Mouse (Mus musculus): ENCODE data around the gene Ngrn. TPM values are rescaled to one million over a fixed set of nuclear protein-coding genes. Genes with fewer than 3 reads are reported as not detected.

The Ngrn gene
- total and polyA plus RNA-seq, 2 experiments = 16.8 to 29.7 TPM

DNA sequence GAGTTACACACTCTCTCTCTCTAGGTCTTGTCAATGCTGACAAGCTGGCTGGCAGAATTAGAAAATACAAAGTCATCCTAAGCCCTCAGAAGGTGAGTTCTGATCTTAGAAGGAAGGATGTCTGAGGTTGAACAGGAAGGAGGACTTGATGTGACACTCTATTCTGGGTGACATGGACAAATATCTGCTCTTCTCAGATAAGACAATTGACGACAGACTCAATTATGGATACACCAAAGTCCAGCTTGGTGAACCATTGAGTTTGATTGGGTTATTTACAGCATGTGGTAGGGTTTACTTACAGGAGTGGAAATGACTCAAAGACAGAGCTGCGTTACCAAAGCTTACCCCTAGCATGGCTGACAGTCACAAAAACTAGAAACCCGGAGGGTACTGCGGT is 15.4 kb downstream of the Ngrn start:
- no peak overlapping the region for H3K9ac ChIP-seq (ENCODE audit: low read depth, low read length)
- DNase-seq (ENCODE audit: extremely low read depth, low read depth, low spot score) = no peak
- no peak overlapping the region for H3K4me3 ChIP-seq (ENCODE audit: insufficient read depth, low read depth, low read length)
- H3K27me3 ChIP-seq (ENCODE audit: control insufficient read depth, insufficient read depth, low read length) = no peaks in the 10 kb centered on the region
- no peak overlapping the region for H3K27ac ChIP-seq (replicated peaks; ENCODE audit: insufficient read depth, low read depth, low read length)
- H3K4me1 ChIP-seq (ENCODE audit: control insufficient read depth, insufficient read depth, low read length) = no peaks in the 10 kb centered on the region
- no peak for TF ChIP-seq POLR2A (IDR thresholded peaks at IDR 0.05; ENCODE audit: extremely low read depth, insufficient read depth, low read length)
- TF ChIP-seq CTCF (IDR thresholded peaks at IDR 0.05; ENCODE audit: low read depth, low read length) = no peak
- 93% methylated on average over 4 of the region's 4 CpGs for WGBS
- no peaks in the 10 kb centered on the region for H3K79me2 ChIP-seq (ENCODE audit: control insufficient read depth, insufficient read depth, low read length)
- peaks cover 37% of the 10 kb centered on the region for H3K36me3 ChIP-seq (ENCODE audit: control insufficient read depth, insufficient read depth, low read length)

GRCm38 (mm10) chr7:80280032-80280431 is 19.0 kb downstream of the Ngrn start:
- TF ChIP-seq POLR2A (IDR thresholded peaks at IDR 0.05; ENCODE audit: extremely low read depth, insufficient read depth, low read length) (no peak), CTCF (IDR thresholded peaks at IDR 0.05; ENCODE audit: low read depth, low read length) (no peak)
- WGBS = 92% methylated on average over 10 of the region's 10 CpGs
- no peaks in the 10 kb centered on the region for H3K79me2 ChIP-seq (ENCODE audit: control insufficient read depth, insufficient read depth, low read length)
- H3K27me3 ChIP-seq (ENCODE audit: control insufficient read depth, insufficient read depth, low read length) = no peaks in the 10 kb centered on the region
- DNase-seq (ENCODE audit: extremely low read depth, low read depth, low spot score) = no peak
- no peaks in the 10 kb centered on the region for H3K4me1 ChIP-seq (ENCODE audit: control insufficient read depth, insufficient read depth, low read length)
- no peak overlapping the region for H3K4me3 ChIP-seq (ENCODE audit: insufficient read depth, low read depth, low read length)
- H3K36me3 ChIP-seq (ENCODE audit: control insufficient read depth, insufficient read depth, low read length) = peaks cover 55% of the 10 kb centered on the region
- H3K9ac ChIP-seq (ENCODE audit: low read depth, low read length) = no peak overlapping the region
- no peak overlapping the region for H3K27ac ChIP-seq (replicated peaks; ENCODE audit: insufficient read depth, low read depth, low read length)

DNA sequence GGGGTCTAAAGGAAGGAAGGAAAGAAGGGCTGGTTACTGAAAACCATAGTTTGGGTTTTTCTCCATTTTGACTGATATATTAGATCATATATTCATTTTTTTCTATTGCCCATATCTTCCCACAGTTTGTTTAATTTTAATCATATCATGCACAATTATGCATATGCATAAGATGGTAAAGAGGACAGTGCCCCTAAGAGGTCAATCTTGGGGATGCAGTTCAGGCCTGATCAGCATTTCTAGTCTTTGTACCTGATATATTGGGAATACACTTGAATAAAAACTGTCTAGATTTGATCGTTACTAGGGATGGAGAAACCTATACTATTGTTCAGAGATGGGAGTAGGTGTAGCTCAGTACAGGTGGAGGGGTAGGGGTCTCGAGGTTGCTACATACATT is 20.0 kb downstream of the Ngrn start:
- H3K36me3 ChIP-seq (ENCODE audit: control insufficient read depth, insufficient read depth, low read length) = peaks cover 57% of the 10 kb centered on the region

DNA sequence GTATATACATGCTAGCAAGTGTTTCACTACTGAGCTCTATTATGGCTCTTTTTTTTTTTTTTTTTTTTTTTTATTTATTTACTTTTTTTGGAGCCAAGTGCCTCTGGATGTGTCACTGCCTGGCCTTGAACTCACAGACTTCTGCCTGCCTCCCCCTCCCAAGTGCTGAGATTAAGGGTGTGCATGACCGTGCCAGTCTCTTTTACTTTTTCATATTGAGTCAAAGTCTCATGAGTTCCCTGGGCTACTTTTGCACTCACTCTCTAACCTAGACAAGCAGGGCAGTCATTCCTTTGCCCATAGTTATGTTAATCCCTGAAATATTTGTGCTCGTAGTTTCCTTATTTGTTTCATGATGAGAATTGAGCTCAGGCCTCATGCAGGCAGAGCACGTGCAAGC is 20.6 kb downstream of the Ngrn start:
- no peak for TF ChIP-seq POLR2A (IDR thresholded peaks at IDR 0.05; ENCODE audit: extremely low read depth, insufficient read depth, low read length)
- TF ChIP-seq CTCF (IDR thresholded peaks at IDR 0.05; ENCODE audit: low read depth, low read length) = no peak

More for the DNA sequence above, 20.0 kb downstream of the Ngrn start:
- H3K27ac ChIP-seq (replicated peaks; ENCODE audit: insufficient read depth, low read depth, low read length) = no peak overlapping the region
- no peaks in the 10 kb centered on the region for H3K27me3 ChIP-seq (ENCODE audit: control insufficient read depth, insufficient read depth, low read length)
- no peak for DNase-seq (ENCODE audit: extremely low read depth, low read depth, low spot score)
- H3K4me1 ChIP-seq (ENCODE audit: control insufficient read depth, insufficient read depth, low read length) = no peaks in the 10 kb centered on the region
- TF ChIP-seq CTCF (IDR thresholded peaks at IDR 0.05; ENCODE audit: low read depth, low read length) = no peak
- no peak for TF ChIP-seq POLR2A (IDR thresholded peaks at IDR 0.05; ENCODE audit: extremely low read depth, insufficient read depth, low read length)
- no peak overlapping the region for H3K4me3 ChIP-seq (ENCODE audit: insufficient read depth, low read depth, low read length)
- no peak overlapping the region for H3K9ac ChIP-seq (ENCODE audit: low read depth, low read length)
- WGBS = 81% methylated on average over 2 of the region's 2 CpGs
- H3K79me2 ChIP-seq (ENCODE audit: control insufficient read depth, insufficient read depth, low read length) = no peaks in the 10 kb centered on the region

DNA sequence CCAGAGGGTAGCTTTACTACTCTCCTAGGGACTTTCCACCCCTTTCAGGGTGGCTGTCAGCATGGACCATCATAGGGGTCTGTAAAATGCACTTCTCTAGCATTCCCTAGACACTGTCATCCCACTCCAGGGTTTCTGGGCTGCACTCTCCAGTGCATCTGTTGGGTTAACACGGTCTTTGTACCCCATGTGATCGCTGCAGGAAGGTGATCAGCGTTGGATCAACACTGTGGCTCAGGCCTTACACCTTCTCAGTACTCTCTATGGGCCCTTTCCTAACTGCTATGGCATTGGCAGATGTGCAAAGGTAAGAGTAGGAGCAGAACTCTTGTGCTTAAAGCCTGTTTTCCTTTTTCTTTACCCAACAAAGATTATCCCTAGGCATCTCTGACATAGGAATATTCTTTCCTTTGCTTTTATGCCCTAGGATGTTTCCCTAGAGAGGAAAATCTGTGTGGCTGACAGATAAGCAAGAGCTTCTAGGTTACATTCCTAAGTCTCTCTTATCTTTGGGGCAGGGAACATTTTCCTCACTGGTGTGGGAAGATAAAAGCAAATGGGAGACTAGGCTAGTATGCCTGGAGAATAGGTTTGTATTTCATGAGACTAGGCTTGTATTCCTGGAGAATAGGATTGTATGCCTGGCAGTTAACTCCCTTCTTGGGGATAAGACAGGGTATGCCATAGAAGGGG is 22.4 kb downstream of the Ngrn start:
- Histone ChIP-seq H3K4me1 (ENCODE audit: control insufficient read depth, insufficient read depth, low read length) (no peaks in the 10 kb centered on the region), H3K27ac (replicated peaks; ENCODE audit: insufficient read depth, low read depth, low read length) (no peak overlapping the region), H3K79me2 (ENCODE audit: control insufficient read depth, insufficient read depth, low read length) (no peaks in the 10 kb centered on the region), H3K9ac (ENCODE audit: low read depth, low read length) (no peak overlapping the region), H3K4me3 (ENCODE audit: insufficient read depth, low read depth, low read length) (no peak overlapping the region), H3K27me3 (ENCODE audit: control insufficient read depth, insufficient read depth, low read length) (no peaks in the 10 kb centered on the region), H3K36me3 (ENCODE audit: control insufficient read depth, insufficient read depth, low read length) (peaks cover 51% of the 10 kb centered on the region)
- no peak for DNase-seq (ENCODE audit: extremely low read depth, low read depth, low spot score)
- WGBS = 21% methylated on average over 3 of the region's 3 CpGs
- TF ChIP-seq CTCF (IDR thresholded peaks at IDR 0.05; ENCODE audit: low read depth, low read length) (no peak), POLR2A (IDR thresholded peaks at IDR 0.05; ENCODE audit: extremely low read depth, insufficient read depth, low read length) (no peak)

More for the DNA sequence above, 20.6 kb downstream of the Ngrn start:
- no peak for DNase-seq (ENCODE audit: extremely low read depth, low read depth, low spot score)
- H3K27ac ChIP-seq (replicated peaks; ENCODE audit: insufficient read depth, low read depth, low read length) = no peak overlapping the region
- no peaks in the 10 kb centered on the region for H3K79me2 ChIP-seq (ENCODE audit: control insufficient read depth, insufficient read depth, low read length)
- H3K9ac ChIP-seq (ENCODE audit: low read depth, low read length) = no peak overlapping the region
- H3K27me3 ChIP-seq (ENCODE audit: control insufficient read depth, insufficient read depth, low read length) = no peaks in the 10 kb centered on the region
- peaks cover 54% of the 10 kb centered on the region for H3K36me3 ChIP-seq (ENCODE audit: control insufficient read depth, insufficient read depth, low read length)
- 90% methylated on average over 3 of the region's 3 CpGs for WGBS
- no peak overlapping the region for H3K4me3 ChIP-seq (ENCODE audit: insufficient read depth, low read depth, low read length)
- H3K4me1 ChIP-seq (ENCODE audit: control insufficient read depth, insufficient read depth, low read length) = no peaks in the 10 kb centered on the region

DNA sequence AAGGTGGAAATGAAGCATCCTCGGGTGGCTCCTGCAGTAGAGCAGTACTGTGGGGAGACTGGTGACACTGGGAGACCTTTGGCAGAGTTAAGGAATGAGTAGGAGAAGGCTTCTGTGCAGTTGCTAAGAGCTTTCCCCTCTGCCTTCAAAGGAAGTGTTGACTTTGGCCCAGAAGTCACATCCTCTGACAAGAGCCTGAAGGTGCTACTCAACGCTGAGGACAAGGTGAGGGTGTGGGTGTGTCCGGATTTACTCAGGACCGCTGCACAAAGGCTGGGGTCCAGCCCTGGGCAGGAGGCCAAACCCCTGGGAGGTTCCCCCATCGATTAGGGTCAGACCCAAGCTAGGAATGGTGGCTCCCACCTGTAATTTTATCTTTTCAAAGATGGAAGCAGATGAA is 23.4 kb downstream of the Ngrn start:
- Histone ChIP-seq H3K27me3 (ENCODE audit: control insufficient read depth, insufficient read depth, low read length) (no peaks in the 10 kb centered on the region), H3K79me2 (ENCODE audit: control insufficient read depth, insufficient read depth, low read length) (no peaks in the 10 kb centered on the region), H3K36me3 (ENCODE audit: control insufficient read depth, insufficient read depth, low read length) (peaks cover 42% of the 10 kb centered on the region), H3K4me3 (ENCODE audit: insufficient read depth, low read depth, low read length) (no peak overlapping the region), H3K27ac (replicated peaks; ENCODE audit: insufficient read depth, low read depth, low read length) (no peak overlapping the region), H3K4me1 (ENCODE audit: control insufficient read depth, insufficient read depth, low read length) (no peaks in the 10 kb centered on the region), H3K9ac (ENCODE audit: low read depth, low read length) (no peak overlapping the region)
- no peak for DNase-seq (ENCODE audit: extremely low read depth, low read depth, low spot score)
- TF ChIP-seq CTCF (IDR thresholded peaks at IDR 0.05; ENCODE audit: low read depth, low read length) = no peak
- TF ChIP-seq POLR2A (IDR thresholded peaks at IDR 0.05; ENCODE audit: extremely low read depth, insufficient read depth, low read length) = no peak
- 92% methylated on average over 5 of the region's 5 CpGs for WGBS

All from liver, adult 2 months (tissue).